Mouse (Mus musculus): Measurements from ENCODE around the gene App. TPM values are rescaled to one million over a fixed set of nuclear protein-coding genes. Genes with fewer than 3 reads are reported as not detected.

Gene App
- polyA plus RNA-seq, 1 experiment from 2014 or later, result 180 TPM

DNA sequence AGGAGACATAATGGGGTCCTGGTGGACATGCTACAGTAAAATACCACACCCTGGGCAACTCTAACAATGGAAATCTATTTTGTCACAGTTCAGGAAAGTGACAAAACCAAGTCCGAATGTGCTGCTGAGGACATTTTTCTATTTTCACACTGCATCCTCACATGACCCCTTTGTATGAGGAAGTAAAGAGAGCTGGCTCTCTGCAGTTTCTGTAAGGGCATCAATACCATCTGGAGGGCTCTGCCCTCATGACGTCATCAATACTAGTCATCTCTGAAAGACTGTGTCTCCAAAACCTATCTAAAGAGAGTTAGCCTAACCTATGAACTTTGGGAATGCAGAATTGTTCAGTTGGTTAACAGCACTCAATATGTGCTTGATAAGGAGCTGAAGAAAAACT, 59.6 kb downstream of the App start:
- Histone ChIP-seq H3K4me3 (no peak overlapping the region), H3K4me1 (peaks cover 16% of the 10 kb centered on the region), H3K9ac (no peak overlapping the region), H3K9me3 (no peaks in the 10 kb centered on the region), H3K27ac (no peak overlapping the region), H3K36me3 (peaks cover 15% of the 10 kb centered on the region), H3K27me3 (no peaks in the 10 kb centered on the region), H3K4me2 (replicated peaks) (no peak overlapping the region)
- WGBS, result 85% methylated on average over 2 of the region's 2 CpGs
- no peak for ATAC-seq (ENCODE audit: low FRiP score, low read depth)

DNA sequence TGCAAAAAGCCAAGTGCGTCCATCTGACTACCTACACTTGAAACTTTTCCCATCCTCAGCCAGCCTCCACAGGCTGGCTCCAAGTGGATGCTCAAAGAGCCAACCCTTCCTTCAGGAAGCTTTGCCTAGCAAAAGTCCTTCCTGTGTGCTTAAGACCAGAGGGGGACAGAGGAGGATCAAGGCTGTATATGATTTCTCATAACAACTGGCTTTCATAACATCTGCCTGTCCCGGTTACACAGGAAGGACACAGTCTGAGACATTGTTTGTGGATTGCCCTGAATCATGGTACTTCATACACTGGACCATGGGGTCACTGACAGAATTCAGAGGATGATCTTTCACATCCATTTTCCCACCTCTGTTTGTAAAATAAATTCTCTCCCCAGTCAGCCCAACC, 61.3 kb downstream of the App start:
- no peak for ATAC-seq (ENCODE audit: low FRiP score, low read depth)
- Histone ChIP-seq H3K9me3 (no peaks in the 10 kb centered on the region), H3K4me3 (no peak overlapping the region), H3K4me2 (replicated peaks) (no peak overlapping the region), H3K27me3 (no peaks in the 10 kb centered on the region), H3K9ac (no peak overlapping the region), H3K4me1 (peaks cover 16% of the 10 kb centered on the region), H3K27ac (no peak overlapping the region), H3K36me3 (0 out of 2 replicates have a peak, but pooled peaks cover 5% of the 10 kb centered on the region)
- WGBS, result 89% methylated on average over 2 of the region's 2 CpGs

DNA sequence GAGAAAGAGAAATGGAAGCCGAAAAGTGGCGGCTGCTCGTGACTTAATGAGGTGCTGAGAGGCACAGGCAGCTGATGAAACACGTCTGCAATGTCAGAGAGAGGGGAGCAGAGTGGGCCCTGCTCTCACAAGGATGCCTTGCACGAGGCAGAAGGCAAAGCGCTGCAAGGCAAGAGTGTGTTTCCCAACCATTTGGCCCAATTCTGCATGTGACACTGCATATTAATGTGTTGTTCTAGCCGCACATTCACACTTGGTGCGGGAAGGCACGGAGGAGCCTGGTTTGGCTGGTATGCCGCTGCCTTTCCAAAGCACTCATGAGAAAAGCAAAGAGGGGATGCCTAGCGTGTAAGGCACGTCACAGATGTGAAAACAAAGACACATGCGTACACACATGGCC, 63.1 kb downstream of the App start:
- H3K4me2 ChIP-seq (replicated peaks), result peak overlapping the region; percentile 34
- peak; percentile 76 for ATAC-seq (ENCODE audit: low FRiP score, low read depth)
- no peaks in the 10 kb centered on the region for H3K27me3 ChIP-seq
- peak overlapping the region; percentile 28; the same call in 1 of the 2 replicates for H3K27ac ChIP-seq
- no peak overlapping the region for H3K9ac ChIP-seq
- H3K36me3 ChIP-seq, result 0 out of 2 replicates have a peak, but pooled peaks cover 5% of the 10 kb centered on the region
- no peak overlapping the region for H3K4me3 ChIP-seq
- 31% methylated on average over 13 of the region's 13 CpGs for WGBS
- H3K9me3 ChIP-seq, result no peaks in the 10 kb centered on the region
- peaks cover 27% of the 10 kb centered on the region for H3K4me1 ChIP-seq

DNA sequence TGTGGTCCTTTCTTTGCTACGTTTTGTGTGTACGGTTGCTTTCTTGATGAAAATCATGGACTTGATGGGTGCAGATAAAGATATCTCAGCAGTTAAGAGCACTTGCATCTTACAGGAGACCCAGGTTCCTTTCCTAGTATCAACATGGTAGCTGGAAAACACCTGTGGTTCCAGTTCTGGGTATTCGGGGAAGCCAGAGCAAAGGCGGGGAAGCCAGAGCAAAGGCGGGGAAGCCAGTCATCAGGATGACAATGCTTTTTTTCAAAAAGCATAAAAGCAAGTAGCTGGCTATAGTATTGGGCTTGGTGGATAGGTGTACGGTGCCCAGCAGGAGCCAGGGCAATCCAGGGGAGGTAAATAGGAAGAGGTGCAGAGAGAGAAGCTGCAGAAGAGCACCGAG, 65.1 kb downstream of the App start:
- no peak overlapping the region for H3K9ac ChIP-seq
- H3K27ac ChIP-seq, result no peak overlapping the region
- no peaks in the 10 kb centered on the region for H3K9me3 ChIP-seq
- no peak for ATAC-seq (ENCODE audit: low FRiP score, low read depth)
- no peaks in the 10 kb centered on the region for H3K27me3 ChIP-seq
- peaks cover 27% of the 10 kb centered on the region for H3K4me1 ChIP-seq
- no peak overlapping the region for H3K4me2 ChIP-seq (replicated peaks)
- 89% methylated on average over 7 of the region's 7 CpGs for WGBS
- H3K36me3 ChIP-seq, result no peaks in the 10 kb centered on the region
- no peak overlapping the region for H3K4me3 ChIP-seq

DNA sequence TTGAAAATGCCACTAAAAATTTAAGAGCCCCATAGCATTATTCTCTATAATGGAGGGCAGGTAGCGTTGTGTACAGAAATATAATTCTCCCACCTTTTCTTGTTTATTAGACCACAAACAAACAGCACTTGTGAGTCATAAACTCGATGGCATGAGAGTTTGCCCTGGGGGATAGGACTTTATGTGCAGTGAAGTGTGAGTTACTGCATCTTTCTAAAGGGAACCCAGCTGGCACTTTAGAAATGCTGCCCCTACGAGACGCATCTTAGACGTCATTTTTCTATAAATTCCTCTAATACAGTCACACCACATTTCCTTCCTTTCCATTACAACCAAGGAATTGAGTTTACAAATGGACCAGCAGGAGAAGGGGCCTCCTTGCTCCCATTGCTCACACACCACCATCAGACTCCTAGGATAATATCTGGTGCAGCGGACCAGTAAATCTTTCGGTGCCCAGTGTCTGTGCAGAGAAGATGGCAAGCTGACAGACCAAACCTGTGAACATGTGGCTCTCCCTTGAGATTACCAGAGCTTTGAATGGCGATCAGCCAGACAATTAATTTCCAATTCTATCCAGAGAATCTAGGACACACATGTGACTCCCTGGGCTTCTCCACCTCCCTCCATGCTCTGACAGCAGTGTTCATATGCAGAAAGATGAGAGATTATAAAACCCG, 66.8 kb downstream of the App start:
- H3K9ac ChIP-seq, result no peak overlapping the region
- peaks cover 14% of the 10 kb centered on the region for H3K36me3 ChIP-seq
- H3K27me3 ChIP-seq, result no peaks in the 10 kb centered on the region
- no peak overlapping the region for H3K4me2 ChIP-seq (replicated peaks)
- no peaks in the 10 kb centered on the region for H3K9me3 ChIP-seq
- WGBS, result 41% methylated on average over 9 of the region's 9 CpGs
- H3K27ac ChIP-seq, result no peak overlapping the region
- no peak overlapping the region for H3K4me3 ChIP-seq
- H3K4me1 ChIP-seq, result peaks cover 27% of the 10 kb centered on the region
- no peak for ATAC-seq (ENCODE audit: low FRiP score, low read depth)

DNA sequence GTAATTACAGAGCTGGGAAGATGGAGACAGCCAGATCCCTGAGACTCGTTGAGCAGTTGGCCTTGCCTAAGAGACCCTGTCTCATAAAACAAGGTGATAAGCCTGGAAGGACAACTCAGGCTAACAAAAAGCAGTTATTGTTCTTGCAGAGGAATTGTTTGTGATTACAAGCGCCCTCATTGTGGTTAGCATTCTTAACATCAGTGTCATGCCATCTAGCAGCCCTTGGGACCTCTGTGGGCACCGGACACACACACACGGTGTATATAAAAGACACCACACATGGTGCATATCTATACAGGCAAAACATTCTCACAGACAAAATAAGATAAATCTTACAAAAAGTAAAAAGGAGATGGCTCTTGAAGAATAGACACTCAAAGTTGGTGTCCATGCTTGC, 68.0 kb downstream of the App start:
- no peak for ATAC-seq (ENCODE audit: low FRiP score, low read depth)
- Histone ChIP-seq H3K4me1 (peaks cover 19% of the 10 kb centered on the region), H3K27me3 (no peaks in the 10 kb centered on the region), H3K4me3 (no peak overlapping the region), H3K27ac (no peak overlapping the region), H3K4me2 (replicated peaks) (no peak overlapping the region), H3K9me3 (no peaks in the 10 kb centered on the region), H3K36me3 (peaks cover 23% of the 10 kb centered on the region), H3K9ac (no peak overlapping the region)
- 75% methylated on average over 4 of the region's 4 CpGs for WGBS

DNA sequence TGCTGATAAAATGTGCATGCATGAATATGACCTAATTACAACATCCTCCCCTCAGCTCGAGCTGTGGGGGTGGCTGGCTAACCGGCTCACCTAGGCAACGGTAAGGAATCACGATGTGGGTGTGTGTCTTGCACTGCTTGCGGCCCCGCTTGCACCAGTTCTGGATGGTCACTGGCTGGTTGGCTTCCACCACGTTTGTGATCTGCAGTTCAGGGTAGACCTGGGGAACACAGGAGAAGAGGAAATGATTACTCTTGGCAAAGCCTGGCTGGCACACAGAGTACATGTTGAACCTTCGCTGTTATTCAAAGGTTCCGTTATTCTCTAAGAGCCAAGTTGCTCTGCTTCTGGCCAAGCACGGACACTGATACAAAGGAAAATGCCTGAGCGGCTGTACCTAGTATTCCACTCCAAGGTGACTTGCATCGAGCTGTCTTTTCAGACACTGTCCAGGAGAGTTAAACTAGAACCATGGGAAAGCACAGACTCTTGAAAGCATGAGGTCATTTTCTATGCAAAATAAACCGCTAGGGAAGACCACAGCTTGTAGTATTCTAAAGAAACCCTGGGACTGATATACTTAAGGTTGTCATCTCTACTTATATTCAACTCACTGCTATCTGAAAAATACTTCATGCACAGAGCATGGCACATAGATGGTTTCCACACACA, 70.3 kb downstream of the App start:
- Histone ChIP-seq H3K36me3 (peaks cover 24% of the 10 kb centered on the region), H3K4me2 (replicated peaks) (no peak overlapping the region), H3K9ac (no peak overlapping the region), H3K27me3 (no peaks in the 10 kb centered on the region), H3K4me1 (peaks cover 11% of the 10 kb centered on the region), H3K27ac (no peak overlapping the region), H3K9me3 (no peaks in the 10 kb centered on the region), H3K4me3 (no peak overlapping the region)
- 91% methylated on average over 13 of the region's 13 CpGs for WGBS
- ATAC-seq (ENCODE audit: low FRiP score, low read depth), result no peak

DNA sequence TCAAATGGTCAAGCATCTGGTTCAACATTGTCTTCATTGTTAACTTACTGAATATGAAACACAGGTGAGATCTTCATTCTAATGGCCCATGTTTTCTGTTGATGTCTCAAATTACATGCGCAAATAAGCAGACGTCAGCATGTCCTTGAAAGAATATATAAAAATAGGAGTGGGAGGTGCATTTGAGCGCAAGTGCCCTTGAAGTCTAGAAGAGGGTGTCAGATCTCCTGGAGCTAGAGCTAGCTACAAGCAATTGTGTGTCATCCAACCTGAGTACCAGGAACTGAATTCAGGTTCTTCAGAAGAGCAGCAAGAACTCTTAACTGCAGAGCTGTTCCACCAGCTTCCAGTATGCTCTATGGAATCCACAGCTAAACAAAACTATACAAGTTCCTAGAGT, 72.0 kb downstream of the App start:
- no peaks in the 10 kb centered on the region for H3K9me3 ChIP-seq
- no peak overlapping the region for H3K27ac ChIP-seq
- WGBS, result 68% methylated on average over 3 of the region's 3 CpGs
- no peak overlapping the region for H3K9ac ChIP-seq
- H3K27me3 ChIP-seq, result no peaks in the 10 kb centered on the region
- no peak overlapping the region for H3K4me2 ChIP-seq (replicated peaks)
- H3K4me3 ChIP-seq, result no peak overlapping the region
- peaks cover 4% of the 10 kb centered on the region for H3K4me1 ChIP-seq
- ATAC-seq (ENCODE audit: low FRiP score, low read depth), result no peak
- peaks cover 31% of the 10 kb centered on the region for H3K36me3 ChIP-seq

DNA sequence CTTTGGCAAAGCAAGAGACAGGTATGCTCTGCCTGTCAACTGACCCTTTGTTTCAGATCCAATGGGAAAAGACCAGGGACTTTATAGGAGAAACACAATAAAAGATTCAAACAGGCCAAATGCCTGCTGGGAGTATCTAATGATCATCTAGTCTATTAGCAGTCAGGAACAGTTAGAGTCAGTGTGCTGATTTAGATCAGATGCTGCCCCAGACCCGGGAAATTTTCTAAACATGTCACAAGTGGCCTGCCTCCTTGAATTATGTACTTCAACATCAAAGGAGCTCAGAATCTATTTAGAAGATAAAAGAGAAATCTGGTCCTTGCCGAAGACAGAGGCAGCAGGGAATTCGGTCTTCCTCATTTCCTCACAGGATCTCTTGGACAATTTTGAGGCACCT, 72.8 kb downstream of the App start:
- ATAC-seq (ENCODE audit: low FRiP score, low read depth), result no peak
- 11% methylated on average over 3 of the region's 3 CpGs for WGBS

DNA sequence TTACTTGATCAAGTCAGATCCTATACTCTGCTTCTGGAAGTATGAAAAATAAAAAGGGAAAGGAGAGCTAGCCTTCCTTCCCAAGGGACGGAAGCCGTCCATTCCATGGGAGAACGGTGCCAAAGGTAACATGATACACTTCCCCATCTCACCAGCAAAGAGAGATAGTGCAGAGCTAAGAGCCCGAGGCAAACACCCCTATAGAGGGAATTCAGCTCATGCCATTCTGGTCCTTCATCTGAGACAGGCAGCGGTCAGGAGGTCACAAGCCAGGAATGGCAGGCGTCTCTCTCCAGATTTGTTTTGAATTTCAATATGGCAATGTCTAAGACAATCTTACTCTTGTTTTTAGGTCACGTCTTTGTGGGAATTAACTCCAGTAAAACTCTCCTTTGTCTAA, 74.1 kb downstream of the App start:
- 52% methylated on average over 7 of the region's 7 CpGs for WGBS
- Histone ChIP-seq H3K4me3 (no peak overlapping the region), H3K4me2 (replicated peaks) (no peak overlapping the region), H3K4me1 (peaks cover 3% of the 10 kb centered on the region; the same call in 1 of the 2 replicates), H3K27me3 (no peaks in the 10 kb centered on the region), H3K9me3 (no peaks in the 10 kb centered on the region), H3K9ac (no peak overlapping the region), H3K27ac (no peak overlapping the region), H3K36me3 (peaks cover 32% of the 10 kb centered on the region)
- ATAC-seq (ENCODE audit: low FRiP score, low read depth), result no peak

More for the DNA sequence above, 72.8 kb downstream of the App start:
- H3K27ac ChIP-seq, result no peak overlapping the region
- no peak overlapping the region for H3K4me2 ChIP-seq (replicated peaks)
- peaks cover 32% of the 10 kb centered on the region for H3K36me3 ChIP-seq
- H3K9me3 ChIP-seq, result no peaks in the 10 kb centered on the region
- no peaks in the 10 kb centered on the region for H3K4me1 ChIP-seq
- no peak overlapping the region for H3K4me3 ChIP-seq
- H3K27me3 ChIP-seq, result no peaks in the 10 kb centered on the region
- no peak overlapping the region for H3K9ac ChIP-seq

DNA sequence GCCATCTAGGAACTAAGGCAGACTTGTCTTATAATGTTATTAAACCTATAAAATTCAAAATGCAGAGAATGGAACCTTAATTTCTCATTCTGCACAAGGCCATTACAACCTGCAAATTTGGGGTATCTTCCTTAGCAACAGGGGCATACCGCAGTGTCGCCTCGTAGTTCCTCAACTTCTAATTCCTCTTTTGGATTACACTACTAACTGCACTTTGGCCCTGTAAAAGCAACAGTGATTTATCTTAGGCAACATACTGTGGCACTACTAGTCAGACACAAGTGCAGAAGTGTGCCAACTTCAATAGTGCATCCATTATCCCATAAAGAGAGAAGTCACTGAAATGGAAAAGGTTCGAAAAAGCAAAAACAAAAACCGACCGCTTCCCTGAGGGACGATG, 74.5 kb downstream of the App start:
- no peak overlapping the region for H3K27ac ChIP-seq
- no peak overlapping the region for H3K4me2 ChIP-seq (replicated peaks)
- WGBS, result 92% methylated on average over 7 of the region's 7 CpGs
- H3K36me3 ChIP-seq, result peaks cover 32% of the 10 kb centered on the region
- H3K4me1 ChIP-seq, result peaks cover 3% of the 10 kb centered on the region; the same call in 1 of the 2 replicates
- no peaks in the 10 kb centered on the region for H3K27me3 ChIP-seq
- no peaks in the 10 kb centered on the region for H3K9me3 ChIP-seq
- no peak overlapping the region for H3K9ac ChIP-seq
- no peak overlapping the region for H3K4me3 ChIP-seq
- no peak for ATAC-seq (ENCODE audit: low FRiP score, low read depth)

DNA sequence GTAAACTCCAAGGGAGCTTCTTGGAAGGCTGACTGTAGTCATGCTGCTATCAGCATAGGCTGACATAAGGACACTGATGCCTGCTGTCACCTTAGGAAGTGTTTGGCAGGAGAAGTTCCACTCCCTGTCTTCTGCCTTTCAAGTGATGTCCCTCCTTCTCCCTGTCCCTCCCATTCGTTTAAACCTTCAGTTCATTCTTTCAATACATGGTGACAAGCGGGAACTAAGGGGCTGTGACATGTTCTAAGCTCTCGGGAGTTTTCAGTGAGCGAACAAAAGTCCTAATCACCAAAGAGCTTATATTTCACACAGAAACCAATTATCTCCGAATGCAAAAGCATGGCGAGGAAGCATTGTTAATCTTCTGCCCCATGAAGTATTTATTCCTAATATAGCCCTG, 77.2 kb downstream of the App start:
- Histone ChIP-seq H3K9ac (no peak overlapping the region), H3K4me2 (replicated peaks) (no peak overlapping the region), H3K4me1 (peaks cover 17% of the 10 kb centered on the region; the same call in 1 of the 2 replicates), H3K27me3 (no peaks in the 10 kb centered on the region), H3K36me3 (peaks cover 15% of the 10 kb centered on the region), H3K9me3 (no peaks in the 10 kb centered on the region), H3K4me3 (no peak overlapping the region), H3K27ac (no peak overlapping the region)
- 86% methylated on average over 6 of the region's 6 CpGs for WGBS
- no peak for ATAC-seq (ENCODE audit: low FRiP score, low read depth)
